Mouse (Mus musculus): ENCODE data around the gene Rims3.

The Rims3 gene

DNA sequence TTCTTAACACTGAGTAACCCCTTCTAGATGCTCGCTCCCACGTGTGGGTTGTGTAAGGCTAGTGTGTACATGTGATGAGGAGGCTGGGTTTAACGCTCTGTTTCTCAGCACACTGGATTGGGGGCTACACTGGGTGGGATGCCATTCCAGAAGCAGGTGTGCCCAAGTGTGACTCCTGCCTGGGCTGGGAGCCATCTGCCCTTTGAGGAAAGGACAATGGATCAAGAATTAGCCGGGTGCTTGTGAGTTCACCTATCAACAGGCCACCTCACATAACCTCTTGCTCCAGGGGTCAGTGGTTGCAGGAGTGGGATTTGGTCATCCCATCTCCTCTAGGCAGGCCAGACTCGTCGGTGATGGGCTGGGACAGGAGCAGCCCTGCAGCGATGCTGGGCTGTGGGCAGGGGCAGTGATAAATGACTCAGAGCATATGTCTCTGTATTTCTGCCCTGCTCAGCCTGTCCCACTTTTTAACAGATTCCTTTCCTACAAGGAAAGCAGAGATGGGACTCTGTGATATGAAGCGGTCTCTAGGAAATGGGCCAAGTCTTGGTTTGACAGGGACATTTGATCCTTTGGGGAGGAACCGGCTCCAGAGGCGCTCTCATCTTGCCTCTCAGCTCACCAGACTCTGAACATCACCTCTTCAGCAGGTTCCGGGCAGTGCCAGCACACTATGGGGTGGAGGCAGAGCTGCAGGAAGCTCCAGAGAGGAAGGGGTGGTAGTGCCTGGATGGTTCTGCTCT lies 39.2 kb downstream of the Rims3 start:
- no peak for DNase-seq (ENCODE audit: low spot score)

DNA sequence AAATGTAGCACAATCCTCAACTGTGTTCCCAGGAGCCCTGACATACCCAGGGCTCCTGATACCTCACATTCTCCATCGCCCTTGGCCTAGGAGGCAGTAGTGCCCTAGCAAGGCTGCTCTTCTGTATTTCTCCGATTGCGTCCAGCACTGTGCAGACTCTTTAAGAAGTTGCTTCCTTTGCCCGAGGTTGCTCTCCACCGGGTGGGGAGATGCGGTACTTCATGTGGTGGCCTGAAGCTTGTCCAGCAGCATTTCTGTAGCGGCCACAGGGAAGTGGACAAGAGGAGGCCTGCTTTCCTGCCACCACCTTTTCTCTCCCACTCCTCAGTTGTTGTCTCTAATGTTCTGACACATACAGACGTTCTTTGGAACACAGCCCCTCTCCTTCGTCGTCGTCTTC lies 40.0 kb downstream of the Rims3 start:
- no peak for DNase-seq (ENCODE audit: low spot score)

DNA sequence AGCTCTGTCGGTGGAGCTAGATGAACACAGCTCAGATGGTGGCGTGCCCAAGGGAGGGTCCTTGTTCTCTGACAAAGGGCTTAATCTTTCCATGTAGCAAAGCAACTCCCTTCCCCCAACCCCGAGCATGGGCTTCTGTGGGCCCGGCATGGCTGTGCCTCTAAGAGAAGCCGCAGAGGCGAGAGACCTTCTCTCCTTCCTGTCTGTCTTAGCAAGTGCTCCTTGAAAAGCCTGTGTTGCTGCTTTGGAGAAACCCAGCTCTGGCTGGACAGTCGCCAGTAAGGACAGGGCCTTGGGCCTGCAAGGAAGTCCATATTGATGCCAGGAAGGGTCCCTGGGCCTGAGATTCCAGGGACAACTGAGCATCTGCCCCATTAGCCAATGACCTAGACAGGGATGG lies 40.6 kb downstream of the Rims3 start:
- no peak for DNase-seq (ENCODE audit: low spot score)

DNA sequence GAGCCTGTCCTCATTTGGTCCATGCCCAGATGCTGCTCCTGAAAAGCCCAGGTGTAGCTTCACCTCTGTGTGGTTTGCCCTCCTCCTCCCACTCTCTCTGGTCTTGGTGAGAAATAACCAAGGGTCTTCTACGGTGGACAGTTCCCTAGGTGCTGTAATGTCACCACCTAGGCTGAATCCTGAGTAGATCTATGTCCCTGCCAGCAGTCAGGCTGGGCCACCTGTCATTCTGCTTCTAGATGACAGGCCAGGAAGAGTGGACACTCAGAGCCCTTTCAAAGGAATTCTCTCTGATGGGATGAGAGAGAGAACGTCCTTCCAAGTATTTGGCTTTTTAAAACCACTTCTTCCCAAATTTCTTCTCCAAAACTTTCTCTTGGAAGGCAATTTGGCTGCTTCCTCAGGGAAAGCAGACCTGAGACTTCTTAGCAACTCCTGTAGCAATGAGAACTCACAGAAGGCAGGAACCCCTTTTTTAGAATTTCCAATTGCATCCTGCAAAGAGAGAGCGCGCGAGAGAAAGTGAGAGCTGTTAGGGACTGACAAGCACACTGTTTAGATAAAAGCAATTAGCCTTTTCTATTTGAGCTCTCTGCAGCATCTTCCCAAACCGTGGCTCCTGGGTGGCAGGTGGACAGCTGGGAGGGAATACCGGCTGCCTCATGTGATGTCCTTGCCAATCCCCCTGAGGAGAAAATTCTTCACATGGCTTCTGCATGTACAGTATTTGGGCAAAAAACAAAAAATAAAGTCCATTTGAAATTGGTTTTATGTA lies 41.4 kb downstream of the Rims3 start:
- DNase-seq (ENCODE audit: low spot score), result no peak

DNA sequence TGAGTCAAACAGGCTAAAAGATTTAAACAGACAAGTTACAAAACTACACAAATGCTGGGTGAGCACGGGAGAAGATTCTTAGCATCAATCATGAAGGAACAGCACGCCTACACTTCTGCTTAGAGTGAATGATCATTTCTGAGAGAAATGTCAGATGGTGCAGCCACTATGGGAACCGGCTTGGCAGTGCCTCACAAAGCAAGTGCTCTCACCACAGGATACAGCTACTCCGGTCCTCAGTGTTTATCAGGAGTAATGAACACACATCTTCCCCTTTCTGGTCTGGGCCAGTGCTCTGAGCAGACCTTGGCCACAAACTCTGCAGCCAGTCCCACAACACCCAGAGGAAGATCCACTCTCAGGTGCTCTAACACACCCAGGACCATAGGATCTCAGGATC lies 49.9 kb downstream of the Rims3 start:
- no peak for DNase-seq (ENCODE audit: low spot score)

DNA sequence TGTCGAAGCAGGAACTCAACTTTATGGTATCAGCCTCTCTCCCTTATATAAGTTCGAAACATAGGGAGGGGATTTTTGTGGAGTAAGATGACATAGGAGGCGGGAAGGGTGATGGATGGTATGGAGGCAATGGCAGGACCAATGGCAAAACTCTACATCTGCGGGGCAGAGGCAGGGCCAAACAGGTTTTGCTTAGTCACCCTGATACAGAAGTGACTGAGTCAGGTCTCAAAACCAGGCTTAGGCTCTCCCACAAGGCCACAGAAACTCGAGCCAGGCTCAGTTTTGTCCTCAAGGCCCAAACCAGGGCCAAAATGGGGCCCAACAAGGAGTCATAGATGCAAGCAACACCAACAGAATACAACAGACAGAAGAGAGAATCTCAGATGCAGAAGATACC lies 51.0 kb downstream of the Rims3 start:
- DNase-seq (ENCODE audit: low spot score), result no peak

DNA sequence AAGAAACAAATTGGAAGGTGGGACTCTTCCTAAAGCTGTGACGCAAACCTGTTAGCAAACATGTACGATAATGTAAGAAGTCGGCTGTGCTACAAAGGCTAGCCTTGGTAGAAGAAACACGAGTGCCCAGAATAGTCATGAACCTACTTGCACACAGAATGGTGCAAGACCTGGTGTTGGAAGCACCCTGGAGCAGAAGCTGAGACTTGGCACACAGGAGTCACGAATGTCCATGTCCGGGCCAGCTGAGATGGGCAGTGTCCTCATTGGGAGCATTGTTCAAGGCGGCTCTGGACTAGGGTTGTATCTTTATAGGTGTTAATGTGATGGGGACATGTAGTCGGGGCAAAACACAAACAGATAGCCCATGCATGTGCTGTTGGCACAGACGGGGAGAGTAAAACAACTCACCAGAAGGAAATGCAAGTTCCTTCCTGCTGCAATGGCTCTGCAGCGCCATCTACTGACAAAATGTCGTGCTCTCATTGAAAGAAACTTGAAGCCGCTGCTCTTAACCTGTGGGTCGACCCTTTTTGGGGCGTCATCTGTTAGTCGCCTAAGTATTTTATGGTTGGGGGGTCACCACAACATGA lies 55.0 kb downstream of the Rims3 start:
- peak; percentile 66 for DNase-seq (ENCODE audit: low spot score)

DNA sequence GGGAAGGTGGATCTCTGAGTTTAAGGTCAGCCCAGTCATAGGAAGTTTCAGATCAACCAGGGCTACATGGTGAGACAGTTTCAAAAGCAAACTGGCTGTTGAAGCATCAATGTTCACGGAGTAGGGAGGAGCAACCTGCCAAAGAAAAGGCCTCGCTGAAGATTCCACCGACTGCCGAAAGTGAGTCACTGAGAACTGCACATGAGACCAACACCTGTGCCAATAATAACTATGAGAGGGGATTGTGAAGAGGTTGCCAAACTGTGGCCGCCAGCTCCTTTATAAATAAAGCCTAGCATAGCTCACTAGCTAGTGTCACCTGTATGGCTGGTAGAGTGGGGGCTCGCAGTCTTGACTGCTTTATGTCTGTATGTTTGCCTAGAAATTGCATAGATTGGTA lies 56.5 kb downstream of the Rims3 start:
- DNase-seq (ENCODE audit: low spot score), result no peak

DNA sequence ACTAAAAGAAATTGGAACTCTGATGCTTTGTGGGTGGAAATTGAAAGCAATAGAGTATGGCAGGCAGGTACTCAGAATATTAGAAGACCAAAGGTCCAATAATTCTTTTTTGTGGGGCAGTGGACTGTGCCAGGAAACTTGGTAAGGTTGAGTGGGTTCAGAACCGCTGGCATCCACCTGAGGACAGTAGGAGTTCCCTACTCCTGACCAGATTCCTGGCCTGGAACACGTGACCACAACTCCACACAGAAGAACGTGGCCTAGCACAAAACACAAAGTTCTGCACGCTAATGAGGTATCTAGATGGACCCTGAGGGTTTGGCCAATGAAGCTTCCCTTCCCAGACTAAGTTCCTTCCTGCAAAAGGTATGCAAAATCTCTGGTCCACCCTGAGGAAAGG lies 58.2 kb downstream of the Rims3 start:
- DNase-seq (ENCODE audit: low spot score), result no peak

DNA sequence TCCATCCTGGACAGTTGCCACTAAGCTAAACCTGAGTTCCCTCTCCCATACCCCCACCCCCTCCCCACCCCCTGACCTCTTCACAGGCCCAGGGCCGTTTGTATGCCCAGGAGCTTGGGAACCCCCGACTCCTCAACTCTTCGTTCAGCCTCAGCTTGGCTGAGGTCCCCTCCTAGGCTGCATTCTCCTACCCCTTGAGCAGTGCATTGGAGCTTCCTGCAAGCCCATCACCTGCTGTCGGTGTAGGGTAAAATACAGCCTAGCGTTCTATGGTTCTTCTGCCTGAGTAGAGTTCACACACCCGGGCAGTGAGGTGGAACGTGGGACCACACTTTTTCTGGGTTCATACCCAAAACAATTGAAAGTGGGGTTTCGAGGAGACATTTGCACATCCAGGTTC lies 58.8 kb downstream of the Rims3 start:
- DNase-seq (ENCODE audit: low spot score), result no peak

DNA sequence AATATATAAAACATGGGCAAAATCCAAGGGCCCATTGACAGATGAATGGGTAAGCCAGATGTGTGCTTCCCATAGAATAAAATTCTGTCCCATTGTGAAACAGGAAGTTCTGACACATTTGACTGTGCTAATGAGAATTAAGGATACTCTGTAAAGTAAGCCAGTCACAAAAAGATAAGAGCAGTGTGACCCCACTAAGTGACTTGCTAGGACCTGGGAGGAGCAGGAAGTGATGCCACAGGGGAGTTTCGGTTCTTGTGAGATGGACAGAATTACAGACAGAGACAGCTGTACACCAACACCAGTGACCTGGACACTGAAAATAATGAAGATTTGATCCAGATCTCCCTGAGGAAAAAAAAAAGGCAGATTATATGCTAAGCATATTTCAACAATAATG lies 59.2 kb downstream of the Rims3 start:
- DNase-seq (ENCODE audit: low spot score), result no peak

DNA sequence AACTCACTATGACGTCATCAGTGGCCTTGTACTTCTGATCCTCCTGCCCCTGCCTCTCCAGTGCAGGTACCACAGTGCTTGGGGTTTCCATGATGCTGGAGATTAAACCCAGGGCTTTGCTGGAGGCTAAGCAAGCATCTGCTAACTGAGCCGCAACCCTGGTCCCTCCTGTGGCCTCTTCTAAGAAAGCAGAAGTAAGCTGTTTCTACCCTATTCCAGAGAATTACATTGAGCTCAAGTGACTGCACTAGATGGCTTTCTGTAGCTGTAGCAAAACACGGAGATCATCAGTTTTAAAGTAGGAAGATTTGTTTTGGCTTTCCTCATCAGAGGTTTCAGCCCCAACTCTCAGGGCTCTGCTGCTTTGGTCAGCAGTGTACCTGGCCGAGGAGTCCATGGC lies 59.9 kb downstream of the Rims3 start:
- DNase-seq (ENCODE audit: low spot score), result no peak

DNA sequence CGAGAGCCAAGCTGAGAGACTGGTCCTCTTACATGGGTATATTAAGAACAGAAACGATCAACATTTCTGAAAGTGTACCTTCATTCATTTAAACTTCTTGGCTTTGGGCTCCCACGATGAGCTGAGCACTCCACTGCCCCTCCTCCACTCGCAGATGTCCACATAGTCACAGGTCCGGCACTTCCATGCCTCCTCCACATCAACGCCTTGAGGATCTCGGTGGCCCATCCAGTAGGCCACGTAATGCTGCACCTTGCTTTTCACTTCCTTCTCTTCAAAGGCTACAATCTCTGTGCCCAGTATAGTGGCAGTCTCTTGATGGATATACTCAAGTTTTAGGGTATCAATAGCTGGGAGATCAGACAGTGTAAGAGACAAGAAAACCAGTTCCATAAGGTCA lies 66.8 kb downstream of the Rims3 start:
- DNase-seq (ENCODE audit: low spot score), result no peak

DNA sequence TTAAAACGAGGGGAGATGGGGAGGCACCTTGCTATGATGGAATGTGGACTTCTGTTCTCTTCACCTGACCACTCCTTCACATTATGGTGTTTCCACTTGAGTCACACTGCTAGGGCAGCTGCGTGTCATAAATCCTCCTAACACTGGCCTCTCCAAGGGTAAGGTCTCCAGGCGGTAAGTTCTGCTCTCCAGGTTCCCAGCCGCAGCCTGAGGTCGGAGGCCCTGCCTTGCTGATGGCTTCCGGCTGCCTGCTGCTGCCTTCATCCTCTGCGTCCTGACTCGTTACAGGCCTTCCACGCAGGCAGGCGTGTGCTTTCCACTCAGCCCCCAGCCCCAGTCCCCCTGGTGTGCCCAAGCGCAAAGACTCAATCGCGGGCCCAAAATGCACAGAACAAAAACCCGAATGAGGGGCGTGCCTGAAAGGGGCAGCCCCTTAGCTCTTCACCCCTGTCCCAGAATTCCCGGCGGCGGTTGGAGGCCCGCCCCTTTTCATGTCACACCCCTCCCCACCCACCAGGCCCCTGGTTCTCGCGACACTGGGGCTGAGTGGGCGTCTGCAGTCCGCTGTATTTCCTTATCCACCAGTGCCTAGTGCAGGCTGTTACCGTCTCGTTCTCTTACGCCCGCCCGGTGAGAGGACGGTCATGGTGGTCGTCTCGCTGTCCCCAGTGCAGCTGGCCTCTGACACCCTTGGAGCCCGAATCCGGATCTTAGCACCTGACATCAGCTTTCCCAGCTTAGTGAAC lies 70.1 kb downstream of the Rims3 start, which contains the start of gene Exo5:
Gene Exo5, minus strand, starts transcription at position 464 of the 746 bp plus-strand sequence.
- DNase-seq (ENCODE audit: low spot score), result peak; percentile 91

DNA sequence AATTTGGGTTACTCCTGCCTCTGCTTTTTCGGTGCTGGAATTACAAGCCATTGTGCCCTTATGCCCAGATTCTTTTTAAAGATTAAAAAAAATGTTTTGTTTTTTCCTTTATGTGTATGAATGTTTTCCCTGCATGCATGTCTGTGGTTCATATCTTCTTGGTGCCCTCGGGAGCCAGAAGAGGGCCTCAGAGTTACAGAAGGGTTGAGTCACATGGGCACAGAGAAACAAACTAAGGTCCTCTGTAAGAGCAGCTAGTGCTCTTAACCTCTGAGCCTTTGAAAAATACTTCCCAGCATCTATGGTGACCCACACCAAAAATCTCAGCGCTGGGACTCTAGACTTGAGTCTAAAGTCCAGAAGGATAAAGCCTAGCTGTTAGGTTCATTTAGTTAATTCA lies 70.8 kb downstream of the Rims3 start:
- peak; percentile 29 for DNase-seq (ENCODE audit: low spot score)

DNA sequence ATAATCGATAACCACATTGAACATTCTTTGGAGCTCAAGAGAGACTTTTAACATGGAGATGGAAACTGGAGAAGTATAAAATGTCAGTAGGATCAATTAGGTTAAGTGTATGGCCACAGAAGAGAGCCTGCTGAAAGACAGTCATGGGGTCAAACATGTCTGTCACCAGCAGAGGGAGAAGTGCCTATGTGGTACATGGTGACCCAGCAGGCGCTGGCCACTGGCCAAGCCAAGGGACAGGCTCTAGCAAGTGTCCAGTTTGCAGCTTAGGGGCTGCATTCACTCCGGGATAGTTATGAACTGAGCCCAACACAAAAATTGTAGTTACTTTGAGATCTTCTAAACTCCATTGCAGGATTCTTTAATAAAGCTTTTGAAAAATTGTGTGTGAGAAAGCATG lies 74.1 kb downstream of the Rims3 start:
- no peak for DNase-seq (ENCODE audit: low spot score)

DNA sequence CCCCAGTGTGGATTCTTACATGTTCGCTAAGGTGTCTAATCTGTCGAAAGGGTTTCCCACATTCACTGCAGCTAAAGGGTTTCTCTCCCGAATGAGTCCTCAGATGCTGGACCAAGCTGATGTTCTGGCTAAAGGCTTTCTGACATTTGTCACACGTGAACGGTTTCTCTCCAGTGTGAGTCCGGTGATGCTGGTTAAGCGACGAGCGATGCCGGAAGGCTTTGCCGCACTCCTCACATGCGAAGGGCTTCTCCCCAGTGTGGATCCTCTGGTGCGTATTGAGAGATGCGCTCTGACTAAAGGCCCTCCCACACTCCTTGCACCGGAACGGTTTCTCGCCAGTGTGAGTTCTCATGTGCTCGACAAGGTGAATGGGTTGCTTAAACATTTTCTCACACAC lies 76.1 kb downstream of the Rims3 start:
- no peak for DNase-seq (ENCODE audit: low spot score)

DNA sequence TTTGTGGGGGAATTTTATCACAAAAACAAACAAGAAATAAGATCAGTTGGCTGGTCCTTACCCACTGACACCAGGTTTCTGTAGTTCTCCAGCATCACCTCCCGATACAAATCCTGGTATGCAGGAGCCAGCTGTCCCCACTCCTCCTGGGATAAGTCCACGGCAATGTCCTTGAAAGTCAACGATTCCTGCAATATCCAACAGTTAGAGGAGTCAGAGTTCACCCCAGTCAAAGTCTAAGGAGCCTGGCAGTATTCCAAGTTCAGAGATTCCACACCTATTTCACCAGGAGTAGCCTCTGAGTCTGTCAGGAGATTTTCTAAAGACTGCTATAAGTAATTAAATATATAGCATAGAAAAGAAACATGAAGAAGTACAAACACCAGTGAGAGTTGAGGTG lies 80.4 kb downstream of the Rims3 start:
- DNase-seq (ENCODE audit: low spot score), result no peak
